Mouse (Mus musculus): ENCODE measurements around the gene 9130213A22Rik. TPM values are rescaled to one million over a fixed set of nuclear protein-coding genes. Genes with fewer than 3 reads are reported as not detected.

Gene 9130213A22Rik
- polyA plus RNA-seq, 1 experiment from 2014 or later = 0.25 TPM

DNA sequence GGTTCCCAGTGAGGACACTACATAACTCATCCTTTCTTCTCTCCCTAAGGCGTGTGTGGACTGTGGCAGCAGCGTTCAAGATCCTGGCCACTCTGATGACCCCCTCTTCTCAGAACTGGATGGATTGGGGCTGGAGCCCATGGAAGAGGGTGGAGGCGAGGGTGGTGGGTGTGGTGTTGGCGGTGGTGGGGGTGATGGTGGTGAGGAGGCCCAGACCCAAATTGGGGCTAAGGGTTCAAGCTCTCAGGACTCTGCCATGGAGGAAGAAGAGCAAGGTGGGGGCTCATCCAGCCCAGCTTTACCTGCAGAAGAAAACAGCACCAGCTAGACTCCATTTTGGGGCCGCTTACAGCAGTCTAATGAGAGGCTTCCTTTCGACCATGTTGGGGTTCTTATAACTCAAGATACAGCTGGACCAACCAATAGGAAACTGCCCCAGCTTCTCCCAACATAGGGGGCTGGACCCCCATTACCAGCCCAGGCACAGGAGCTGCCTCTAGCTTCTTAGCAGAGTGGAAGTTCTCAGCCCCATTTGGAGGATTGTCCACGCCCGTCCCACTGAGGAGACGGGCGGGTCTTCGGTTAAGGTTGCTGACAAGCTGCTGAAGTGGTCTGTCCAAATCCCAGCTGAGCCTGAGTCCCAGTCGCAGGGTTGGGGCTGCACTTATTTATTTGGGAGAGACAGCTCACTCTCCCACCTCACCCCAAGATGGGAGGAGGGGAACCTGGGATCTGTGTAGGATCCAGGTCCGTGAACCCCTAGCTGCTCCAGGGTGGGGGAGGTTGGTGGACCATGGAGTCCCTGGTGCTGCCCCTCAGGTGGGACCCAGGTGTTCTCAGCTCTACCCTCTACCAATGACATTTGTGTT is 13.1 kb downstream of the 9130213A22Rik start:
- Histone ChIP-seq H3K9me3 (replicated peaks; ENCODE audit: low read length) (no peaks in the 10 kb centered on the region), H3K4me1 (replicated peaks; ENCODE audit: insufficient read depth, low read length) (peaks cover 4% of the 10 kb centered on the region; the same call in 1 of the 2 replicates), H3K4me3 (replicated peaks; ENCODE audit: low read depth, low read length) (no peak overlapping the region), H3K4me2 (ENCODE audit: low read length) (no peak overlapping the region), H3K27ac (no peak overlapping the region), H3K27me3 (ENCODE audit: insufficient read depth, low read length) (no peaks in the 10 kb centered on the region), H3K9ac (ENCODE audit: low read depth, low read length) (no peak overlapping the region), H3K36me3 (ENCODE audit: insufficient read depth, low read length) (peaks cover 51% of the 10 kb centered on the region)
- no peak for TF ChIP-seq CTCF (IDR thresholded peaks at IDR 0.05; ENCODE audit: low read depth)
- 84% methylated on average over 13 of the region's 13 CpGs for WGBS
- DNase-seq (ENCODE audit: low spot score) (no peak), ATAC-seq (replicated peaks; ENCODE audit: low FRiP score, low read depth) (no peak)

GRCm38 (mm10) chr11:69108223-69108622 is 14.2 kb downstream of the 9130213A22Rik start:
- 79% methylated on average over 9 of the region's 9 CpGs for WGBS
- H3K4me3 ChIP-seq (replicated peaks; ENCODE audit: low read depth, low read length) = no peak overlapping the region
- no peak overlapping the region for H3K27ac ChIP-seq
- peaks cover 61% of the 10 kb centered on the region for H3K36me3 ChIP-seq (ENCODE audit: insufficient read depth, low read length)
- no peak for DNase-seq (ENCODE audit: low spot score)
- H3K4me2 ChIP-seq (ENCODE audit: low read length) = no peak overlapping the region
- H3K9me3 ChIP-seq (replicated peaks; ENCODE audit: low read length) = no peaks in the 10 kb centered on the region
- H3K27me3 ChIP-seq (ENCODE audit: insufficient read depth, low read length) = no peaks in the 10 kb centered on the region
- TF ChIP-seq CTCF (IDR thresholded peaks at IDR 0.05; ENCODE audit: low read depth) = no peak
- H3K9ac ChIP-seq (ENCODE audit: low read depth, low read length) = no peak overlapping the region
- no peak for ATAC-seq (replicated peaks; ENCODE audit: low FRiP score, low read depth)
- peaks cover 4% of the 10 kb centered on the region; the same call in 1 of the 2 replicates for H3K4me1 ChIP-seq (replicated peaks; ENCODE audit: insufficient read depth, low read length)

GRCm38 (mm10) chr11:69107676-69108075 is 14.7 kb downstream of the 9130213A22Rik start:
- Histone ChIP-seq H3K27ac (no peak overlapping the region), H3K27me3 (ENCODE audit: insufficient read depth, low read length) (no peaks in the 10 kb centered on the region), H3K9me3 (replicated peaks; ENCODE audit: low read length) (no peaks in the 10 kb centered on the region), H3K9ac (ENCODE audit: low read depth, low read length) (no peak overlapping the region), H3K36me3 (ENCODE audit: insufficient read depth, low read length) (peaks cover 67% of the 10 kb centered on the region), H3K4me1 (replicated peaks; ENCODE audit: insufficient read depth, low read length) (peaks cover 4% of the 10 kb centered on the region; the same call in 1 of the 2 replicates), H3K4me2 (ENCODE audit: low read length) (no peak overlapping the region), H3K4me3 (replicated peaks; ENCODE audit: low read depth, low read length) (no peak overlapping the region)
- 85% methylated on average over 11 of the region's 11 CpGs for WGBS
- ATAC-seq (replicated peaks; ENCODE audit: low FRiP score, low read depth) (no peak), DNase-seq (ENCODE audit: low spot score) (no peak)
- no peak for TF ChIP-seq CTCF (IDR thresholded peaks at IDR 0.05; ENCODE audit: low read depth)

DNA sequence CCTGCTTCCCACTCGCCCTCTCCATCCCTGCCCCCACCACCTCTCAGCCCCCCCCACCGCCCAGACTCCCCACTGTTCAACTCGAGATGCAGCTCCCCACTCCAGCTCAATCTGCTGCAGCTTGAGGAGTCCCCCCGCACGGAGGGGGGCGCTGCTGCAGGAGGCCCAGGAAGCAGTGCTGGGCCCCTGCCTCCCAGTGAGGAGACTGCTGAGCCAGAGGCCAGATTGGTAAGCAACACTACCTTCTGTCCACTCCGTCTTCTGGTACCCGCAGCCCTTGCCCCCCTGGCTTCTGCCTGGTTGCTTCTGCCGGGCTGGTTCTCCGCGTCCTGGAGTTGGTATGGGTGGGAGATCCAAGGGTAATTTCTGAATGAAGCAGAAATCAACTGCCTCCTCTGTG is 15.5 kb downstream of the 9130213A22Rik start:
- 89% methylated on average over 11 of the region's 11 CpGs for WGBS
- Histone ChIP-seq H3K4me1 (replicated peaks; ENCODE audit: insufficient read depth, low read length) (peaks cover 4% of the 10 kb centered on the region; the same call in 1 of the 2 replicates), H3K4me3 (replicated peaks; ENCODE audit: low read depth, low read length) (no peak overlapping the region), H3K4me2 (ENCODE audit: low read length) (no peak overlapping the region), H3K27me3 (ENCODE audit: insufficient read depth, low read length) (no peaks in the 10 kb centered on the region), H3K36me3 (ENCODE audit: insufficient read depth, low read length) (peaks cover 75% of the 10 kb centered on the region), H3K9ac (ENCODE audit: low read depth, low read length) (no peak overlapping the region), H3K9me3 (replicated peaks; ENCODE audit: low read length) (no peaks in the 10 kb centered on the region), H3K27ac (no peak overlapping the region)
- TF ChIP-seq CTCF (IDR thresholded peaks at IDR 0.05; ENCODE audit: low read depth) = no peak
- DNase-seq (ENCODE audit: low spot score) (no peak), ATAC-seq (replicated peaks; ENCODE audit: low FRiP score, low read depth) (no peak)

DNA sequence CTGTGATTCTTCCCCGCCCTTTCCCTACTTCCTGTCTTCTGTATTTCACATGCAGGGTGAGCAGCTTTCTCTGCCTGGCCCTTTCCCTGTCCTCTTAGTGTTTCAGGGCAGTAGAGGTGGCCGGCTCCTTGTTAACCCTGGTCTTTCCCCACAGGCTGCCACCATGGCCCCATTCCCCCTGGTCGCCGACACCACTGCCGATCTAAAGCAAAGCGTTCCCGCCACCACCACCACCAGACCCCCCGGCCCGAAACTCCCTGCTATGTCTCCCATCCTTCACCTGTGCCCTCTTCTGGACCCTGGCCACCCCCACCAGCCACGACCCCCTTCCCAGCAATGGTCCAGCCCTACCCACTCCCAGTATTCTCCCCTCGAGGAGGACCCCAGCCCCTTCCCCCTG is 16.1 kb downstream of the 9130213A22Rik start:
- H3K9ac ChIP-seq (ENCODE audit: low read depth, low read length) = no peak overlapping the region
- H3K4me2 ChIP-seq (ENCODE audit: low read length) = no peak overlapping the region
- no peak for DNase-seq (ENCODE audit: low spot score)
- H3K27ac ChIP-seq = no peak overlapping the region
- ATAC-seq (replicated peaks; ENCODE audit: low FRiP score, low read depth) = no peak
- no peaks in the 10 kb centered on the region for H3K9me3 ChIP-seq (replicated peaks; ENCODE audit: low read length)
- WGBS = 93% methylated on average over 11 of the region's 11 CpGs
- no peak for TF ChIP-seq CTCF (IDR thresholded peaks at IDR 0.05; ENCODE audit: low read depth)
- H3K4me1 ChIP-seq (replicated peaks; ENCODE audit: insufficient read depth, low read length) = peaks cover 1% of the 10 kb centered on the region; the same call in 1 of the 2 replicates
- no peak overlapping the region for H3K4me3 ChIP-seq (replicated peaks; ENCODE audit: low read depth, low read length)
- no peaks in the 10 kb centered on the region for H3K27me3 ChIP-seq (ENCODE audit: insufficient read depth, low read length)
- H3K36me3 ChIP-seq (ENCODE audit: insufficient read depth, low read length) = peaks cover 81% of the 10 kb centered on the region

- 73% methylated on average over 2 of the region's 2 CpGs for WGBS
- TF ChIP-seq CTCF (IDR thresholded peaks at IDR 0.05; ENCODE audit: low read depth) = no peak
- Histone ChIP-seq H3K4me2 (ENCODE audit: low read length) (no peak overlapping the region), H3K36me3 (ENCODE audit: insufficient read depth, low read length) (peaks cover 86% of the 10 kb centered on the region), H3K9me3 (replicated peaks; ENCODE audit: low read length) (no peaks in the 10 kb centered on the region), H3K9ac (ENCODE audit: low read depth, low read length) (no peak overlapping the region), H3K27me3 (ENCODE audit: insufficient read depth, low read length) (no peaks in the 10 kb centered on the region), H3K4me1 (replicated peaks; ENCODE audit: insufficient read depth, low read length) (no peaks in the 10 kb centered on the region; the same call in 1 of the 2 replicates), H3K27ac (no peak overlapping the region), H3K4me3 (replicated peaks; ENCODE audit: low read depth, low read length) (no peak overlapping the region)
- ATAC-seq (replicated peaks; ENCODE audit: low FRiP score, low read depth) (no peak), DNase-seq (ENCODE audit: low spot score) (no peak)
Measured at GRCm38 (mm10) chr11:69105796-69106195, 16.6 kb downstream of the 9130213A22Rik start.
